Mouse (Mus musculus) CD4-positive, CD25-positive, alpha-beta regulatory T cell, adult 9 weeks (primary cell): ENCODE results near the gene Tsc22d4. TPM values are rescaled to one million over a fixed set of nuclear protein-coding genes. Genes with fewer than 3 reads are reported as not detected.

Experiments
- polyA plus RNA-seq: library from polyadenylated mRNA; unstranded; fragments of 100-300 nt; shearing (Covaris generic); gene quantifications from one replicate; pipeline ENCODE4 v1.2.1, GENCODE M21; 2017

Gene Tsc22d4
- polyA plus RNA-seq = 441 TPM

DNA sequence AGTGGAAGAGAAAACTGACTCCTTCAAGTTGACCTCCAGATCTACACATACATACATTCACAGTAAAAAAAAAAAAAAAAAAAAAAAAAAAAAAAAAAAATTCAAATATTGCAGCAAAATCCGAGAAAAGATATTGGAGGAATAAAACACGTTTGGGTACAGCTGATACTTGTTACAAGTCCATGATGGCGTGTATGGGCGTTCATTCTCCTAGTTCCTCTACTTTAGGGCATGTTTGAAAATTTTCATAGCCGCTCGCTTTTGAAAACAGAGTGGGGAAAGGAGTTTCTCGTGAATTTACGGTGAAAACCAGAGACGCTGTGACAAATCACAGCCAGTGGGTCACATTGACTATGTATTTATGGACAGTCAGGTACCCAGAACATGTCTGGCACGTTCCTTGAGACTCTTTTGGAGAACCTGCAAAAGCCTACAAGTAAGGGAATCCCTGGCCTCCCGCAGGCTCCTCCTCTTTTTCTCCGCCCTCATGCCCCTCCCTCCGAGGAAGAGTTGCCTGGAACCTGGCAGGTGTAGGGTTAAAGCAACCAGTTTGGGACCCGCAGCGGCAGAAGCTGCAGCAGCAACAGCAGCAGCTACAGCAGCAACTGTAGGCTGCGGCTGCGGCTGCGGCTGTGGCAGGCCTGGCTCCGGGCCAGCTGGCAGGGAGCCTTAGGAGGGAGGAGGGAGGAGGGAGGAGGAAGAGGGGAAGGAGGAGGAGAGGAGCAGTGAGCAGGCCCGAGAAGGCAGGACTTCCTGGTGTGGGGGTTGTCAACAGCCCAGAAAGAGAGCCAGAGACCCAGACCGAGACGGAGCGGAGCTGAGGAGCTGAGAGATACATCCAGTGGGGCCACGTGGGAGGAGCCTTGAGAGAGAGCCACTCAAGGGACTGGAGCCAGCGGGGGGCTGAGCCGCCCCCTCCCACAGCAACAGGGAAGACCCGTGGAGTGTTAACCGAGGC, at the start of gene Tsc22d4:
Gene Tsc22d4, plus strand, starts transcription at position 517 of the 958 bp plus-strand sequence.

DNA sequence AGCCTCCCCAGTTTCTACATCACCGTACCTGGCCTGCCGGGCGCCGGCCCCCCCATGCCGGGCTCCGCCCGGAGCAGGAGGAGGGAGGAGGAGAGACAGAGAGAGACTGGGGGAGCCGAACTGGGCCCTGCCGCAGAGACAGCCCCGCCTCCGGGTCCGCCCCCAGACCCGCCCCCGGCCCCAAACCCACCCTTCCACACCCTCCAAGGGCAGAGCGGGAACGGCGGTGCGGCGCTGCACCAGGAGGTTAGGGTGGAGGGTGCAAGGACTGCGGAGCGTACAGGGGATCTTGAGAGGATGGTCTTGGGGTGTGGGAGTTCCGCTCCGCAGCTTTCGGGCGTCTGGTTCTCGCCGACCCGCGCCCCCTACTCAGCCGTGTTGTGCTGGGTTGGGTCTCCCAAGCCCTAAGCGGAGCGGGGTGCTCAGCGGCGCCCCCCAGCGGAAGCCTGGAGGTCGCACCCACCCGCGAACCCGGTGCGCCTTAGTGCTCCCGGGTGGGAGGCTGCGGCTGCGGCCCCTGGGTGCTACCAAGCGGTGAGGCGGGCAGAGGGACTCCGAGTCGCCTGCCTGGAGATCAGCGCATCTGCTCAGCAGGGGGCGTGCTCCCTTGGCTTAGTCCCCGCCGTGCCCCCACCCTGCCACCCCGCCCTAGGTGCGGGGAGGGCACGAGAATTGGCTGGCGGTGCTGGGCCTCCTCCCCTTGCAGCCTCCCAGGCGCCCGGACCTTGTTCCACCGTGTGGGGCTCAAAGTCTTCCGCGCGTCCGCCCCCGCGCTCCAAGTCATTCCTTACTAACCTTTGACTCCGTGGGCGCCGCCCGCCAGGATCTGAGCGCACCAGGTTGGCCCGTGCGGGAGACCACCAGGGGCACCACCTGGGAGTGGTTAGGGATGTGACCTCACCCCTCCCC, 4.3 kb upstream of the Tsc22d4 start, which contains the start of gene Nyap1:
Gene Nyap1, minus strand, starts transcription at position 585 of the 909 bp plus-strand sequence.

DNA sequence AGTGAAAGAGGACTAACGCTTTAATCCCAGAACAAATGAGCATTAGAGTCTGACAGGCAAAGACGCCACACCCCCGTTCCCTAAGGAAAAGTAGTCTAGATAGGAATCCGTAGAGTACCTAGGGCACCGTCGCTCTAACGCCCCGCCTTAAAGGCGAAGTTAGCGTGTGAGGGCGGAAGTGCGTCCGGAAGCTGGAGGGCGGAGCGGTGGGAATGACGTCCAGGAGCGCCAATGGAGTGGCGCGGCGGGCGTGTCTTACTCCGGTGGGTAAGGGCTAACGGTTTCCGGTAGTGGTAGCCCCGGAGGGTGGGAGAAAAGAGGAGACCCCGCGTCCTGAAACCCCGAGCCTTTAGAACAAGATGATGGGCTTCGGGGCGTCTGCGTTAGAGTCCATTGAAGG, 33.1 kb downstream of the Tsc22d4 start, which contains the start of gene Ppp1r35:
Gene Ppp1r35, plus strand, starts transcription at position 215 of the 400 bp plus-strand sequence.

DNA sequence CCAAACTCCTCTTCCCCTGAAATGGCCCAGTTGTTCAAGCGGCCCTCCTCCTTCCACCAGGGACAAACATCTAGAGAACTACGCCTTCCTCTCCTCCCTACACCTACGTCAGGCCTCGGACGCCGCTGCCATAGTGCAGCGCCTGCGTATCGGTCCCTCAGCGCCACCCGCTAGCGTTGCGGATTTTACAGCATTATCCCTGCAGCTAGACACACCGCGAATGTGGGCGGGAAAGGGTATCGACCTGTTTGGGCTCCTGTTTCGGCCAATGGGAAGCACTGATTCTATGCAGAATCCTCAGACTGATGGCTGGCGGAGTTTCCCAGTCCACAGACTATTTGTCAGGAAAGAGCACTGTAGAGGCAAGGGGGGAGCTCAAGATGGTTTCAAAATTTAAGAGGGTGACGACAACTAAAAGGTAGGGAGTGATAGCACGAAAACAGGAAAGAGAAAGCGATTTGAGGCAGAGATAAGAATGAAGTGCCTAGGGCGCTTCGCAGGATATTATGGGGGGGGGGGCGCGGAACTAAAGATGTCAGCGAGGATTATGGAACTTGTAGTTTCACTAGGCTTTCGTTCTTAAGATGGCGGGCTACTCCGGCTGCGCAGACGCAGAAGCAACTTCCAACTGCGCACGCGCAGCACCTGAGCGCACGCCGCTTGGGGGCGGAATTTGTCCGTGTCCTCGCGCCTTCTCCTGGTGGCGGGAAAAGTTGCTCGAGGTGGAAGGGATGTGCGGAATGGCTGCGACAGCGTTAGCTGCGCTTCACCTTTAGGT, 41.8 kb downstream of the Tsc22d4 start, which contains the start of the genes Mepce and Zcwpw1:
Gene Mepce, minus strand, starts transcription at position 505 of the 778 bp plus-strand sequence.
Gene Zcwpw1, plus strand, starts transcription at position 648 of the 778 bp plus-strand sequence.

Other genes with a start within 250 kb of the Tsc22d4 start
- 55.9 TPM for gene Pop7, start 243.2 kb upstream of the Tsc22d4 start, polyA plus RNA-seq
- gene Gigyf1, start 227.2 kb upstream of the Tsc22d4 start, polyA plus RNA-seq = 4.2 TPM
- gene Epo, start 212.5 kb upstream of the Tsc22d4 start, polyA plus RNA-seq = not detected
- gene Gnb2, start 212.2 kb upstream of the Tsc22d4 start, polyA plus RNA-seq = 123 TPM
- not detected for gene Actl6b, start 192.2 kb upstream of the Tsc22d4 start, polyA plus RNA-seq
- 0.87 TPM for gene Tfr2, start 175.9 kb upstream of the Tsc22d4 start, polyA plus RNA-seq
- 104 TPM for gene Mospd3, start 144.7 kb upstream of the Tsc22d4 start, polyA plus RNA-seq
- 1.0 TPM for gene Pcolce, start 131.9 kb upstream of the Tsc22d4 start, polyA plus RNA-seq
- 0.86 TPM for gene Fbxo24, start 116.7 kb upstream of the Tsc22d4 start, polyA plus RNA-seq
- 327 TPM for gene Lrch4, start 116.6 kb upstream of the Tsc22d4 start, polyA plus RNA-seq
- gene Gm20605, start 116.6 kb upstream of the Tsc22d4 start, polyA plus RNA-seq = 87.2 TPM
- gene Sap25, start 104.4 kb upstream of the Tsc22d4 start, polyA plus RNA-seq = 141 TPM
- not detected for gene Irs3, start 100.0 kb upstream of the Tsc22d4 start, polyA plus RNA-seq
- gene Agfg2, start 61.0 kb upstream of the Tsc22d4 start, polyA plus RNA-seq = 21.6 TPM
- 0.98 TPM for gene Nyap1, start 4.1 kb upstream of the Tsc22d4 start, polyA plus RNA-seq
- gene Ppp1r35, start 33.1 kb downstream of the Tsc22d4 start, polyA plus RNA-seq = 21.1 TPM
- gene Mepce, start 41.9 kb downstream of the Tsc22d4 start, polyA plus RNA-seq = 19.8 TPM
- 13.7 TPM for gene Zcwpw1, start 42.1 kb downstream of the Tsc22d4 start, polyA plus RNA-seq
- 1.3 TPM for gene Pilra, start 90.6 kb downstream of the Tsc22d4 start, polyA plus RNA-seq
- gene Pilrb1, start 112.4 kb downstream of the Tsc22d4 start, polyA plus RNA-seq = 0.58 TPM
- gene Pilrb2, start 126.1 kb downstream of the Tsc22d4 start, polyA plus RNA-seq = 1.3 TPM
- gene Cyp3a13, start 175.9 kb downstream of the Tsc22d4 start, polyA plus RNA-seq = 0.09 TPM
- not detected for gene Gjc3, start 217.4 kb downstream of the Tsc22d4 start, polyA plus RNA-seq
- gene Azgp1, start 235.8 kb downstream of the Tsc22d4 start, polyA plus RNA-seq = not detected